ENCODE assay signal across 1 mouse cellular context in the genomic region with DNA sequence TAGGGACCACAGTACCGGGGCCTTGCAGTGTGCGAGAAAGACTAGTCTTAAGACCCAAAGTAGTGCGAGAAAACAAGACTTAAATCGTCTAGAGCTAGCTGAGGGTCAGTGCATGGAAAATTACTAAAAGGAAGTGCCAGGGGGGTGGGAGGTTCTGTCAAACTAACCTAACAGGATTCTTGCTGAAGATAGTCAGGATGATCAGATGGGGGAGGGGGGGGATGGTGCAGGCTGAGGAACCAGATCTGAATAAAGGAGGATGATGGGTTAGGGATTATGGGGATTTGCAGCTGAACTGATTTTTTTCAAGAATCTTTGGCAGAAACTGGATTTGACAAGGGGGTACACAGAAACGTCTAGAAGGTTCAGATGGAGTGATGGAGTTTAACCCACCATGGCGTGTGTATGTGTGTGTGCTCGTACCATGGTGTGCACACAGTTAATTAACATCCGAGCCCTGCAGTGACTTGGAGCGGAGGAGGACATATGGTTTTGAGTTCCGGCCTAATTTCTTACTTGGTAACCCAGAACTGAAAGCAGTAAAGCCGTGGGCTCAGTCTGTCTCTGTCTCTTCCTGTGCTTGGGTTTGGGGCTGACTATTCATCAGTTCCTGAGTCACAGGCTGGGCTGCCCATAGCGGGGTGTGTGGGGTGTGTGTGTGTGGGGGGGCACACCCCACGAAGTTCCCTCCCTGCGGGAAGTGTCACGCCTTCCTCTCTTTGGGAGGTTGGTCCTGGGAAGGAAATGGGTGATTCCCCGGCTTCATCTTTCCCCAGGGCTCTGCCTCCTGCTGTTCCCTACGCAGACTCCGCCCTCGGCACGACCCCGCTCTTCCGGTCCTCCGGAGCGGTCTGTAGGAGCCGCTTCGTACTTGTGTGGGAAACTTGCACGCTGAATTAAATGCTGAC.
TF ChIP-seq lines count a peak whose summit lies in the region.

No protein-coding gene starts in this region.

TF ChIP-seq in CH12.LX, 34 proteins besides CTCF, POLR2A, EP300 and RAD21 (continued from another document):
- TF ChIP-seq MAX (IDR thresholded peaks at IDR 0.05; ENCODE audit: low read length) (no peak; the same call in none of the 2 replicates), CHD2 (IDR thresholded peaks at IDR 0.05; ENCODE audit: low read length) (0 out of 2 replicates have a peak, but pooled peaks have one; percentile 27), RCOR1 (conservative IDR thresholded peaks at IDR 0.05; ENCODE audit: low read depth, low read length) (peak; percentile 51; the same call in 1 of the 2 replicates), NELFE (IDR thresholded peaks at IDR 0.05; ENCODE audit: low read depth, low read length) (peak; percentile 56), MYC (IDR thresholded peaks at IDR 0.05; ENCODE audit: low read depth, low read length) (no peak), ELF1 (IDR thresholded peaks at IDR 0.05; ENCODE audit: low read depth, low read length) (peak; percentile 80), TBP (conservative IDR thresholded peaks at IDR 0.05; ENCODE audit: low read depth, low read length) (0 out of 2 replicates have a peak, but pooled peaks have one; percentile 14), TCF12 (IDR thresholded peaks at IDR 0.05; ENCODE audit: low read depth, low read length) (0 out of 2 replicates have a peak, but pooled peaks have one; percentile 26), CHD1 (IDR thresholded peaks at IDR 0.05; ENCODE audit: low read depth, low read length) (0 out of 2 replicates have a peak, but pooled peaks have one; percentile 5), MAFK (IDR thresholded peaks at IDR 0.05; ENCODE audit: insufficient replicate concordance, low read length) (0 out of 2 replicates have a peak, but pooled peaks have one; percentile 6), SIN3A (IDR thresholded peaks at IDR 0.05; ENCODE audit: low read length) (peak; percentile 20), HCFC1 (IDR thresholded peaks at IDR 0.05; ENCODE audit: low read depth, low read length) (peak; percentile 41; the same call in 1 of the 2 replicates), IRF4 (IDR thresholded peaks at IDR 0.05; ENCODE audit: low read depth, low read length) (peak; percentile 56; the same call in 1 of the 2 replicates), KAT2A (IDR thresholded peaks at IDR 0.05; ENCODE audit: insufficient replicate concordance, low read length) (no peak), E2F4 (IDR thresholded peaks at IDR 0.05; ENCODE audit: insufficient replicate concordance, low read depth, low read length) (no peak), GABPA (IDR thresholded peaks at IDR 0.05; ENCODE audit: insufficient replicate concordance, low read depth, low read length) (no peak), MAZ (IDR thresholded peaks at IDR 0.05; ENCODE audit: low read depth, low read length) (peak; percentile 63; the same call in 1 of the 2 replicates), MEF2A (IDR thresholded peaks at IDR 0.05; ENCODE audit: borderline replicate concordance, low read depth, low read length) (peak; percentile 46; the same call in 1 of the 2 replicates), NRF1 (IDR thresholded peaks at IDR 0.05; ENCODE audit: low read depth, low read length) (peak; percentile 63), POLR2AphosphoS2 (IDR thresholded peaks at IDR 0.05; ENCODE audit: low read depth, low read length) (peak; percentile 75; the same call in 1 of the 2 replicates), ZC3H11A (IDR thresholded peaks at IDR 0.05; ENCODE audit: low read depth, low read length) (no peak), ETS1 (conservative IDR thresholded peaks at IDR 0.05; ENCODE audit: low read depth, low read length) (peak; percentile 34; the same call in 1 of the 2 replicates)
